Mouse (Mus musculus) neutrophil, adult 5-6 weeks (primary cell): ENCODE measurements around the gene Gm5127. TPM values are rescaled to one million over a fixed set of nuclear protein-coding genes. Genes with fewer than 3 reads are reported as not detected.

Experiments
- ATAC-seq: fragments of 151-379, 151-347 bp; 2 replicates; pipeline ENCODE4 v1.8.0; 2017; ENCODE audit warnings: mild to moderate bottlenecking, moderate TSS enrichment; ENCODE audit not compliant: insufficient number of reproducible peaks, poor library complexity, low FRiP score, severe bottlenecking; ENCODE audit errors: extremely low read depth
- total RNA-seq: library from RNA; stranded (forward); fragments of 200-1000 nt; gene quantifications from 2 replicates; pipeline ENCODE4 v1.2.3, GENCODE M21; 2017

Gene Gm5127
- 1.3 and 1.8 TPM in 2 replicates for total RNA-seq

GRCm38 (mm10) chrX:106582886-106583285, at the start of gene Gm5127:
Gene Gm5127, plus strand, starts transcription at chrX:106583186.
- no peak for ATAC-seq

- no peak for ATAC-seq
These were observed 46.6 kb upstream of the Gm5127 start for GRCm38 (mm10) chrX:106536359-106536758.

GRCm38 (mm10) chrX:106555457-106555856, 27.5 kb upstream of the Gm5127 start:
- no peak for ATAC-seq

- ATAC-seq = no peak
These were observed 4.0 kb upstream of the Gm5127 start for GRCm38 (mm10) chrX:106578966-106579365.

GRCm38 (mm10) chrX:106580410-106580809, 2.6 kb upstream of the Gm5127 start:
- no peak for ATAC-seq

GRCm38 (mm10) chrX:106582197-106582596, 789 bp upstream of the Gm5127 start:
- no peak for ATAC-seq

GRCm38 (mm10) chrX:106593914-106594313, 10.9 kb downstream of the Gm5127 start:
- no peak for ATAC-seq

GRCm38 (mm10) chrX:106595904-106596303, 12.9 kb downstream of the Gm5127 start:
- peak; percentile 69 for ATAC-seq

- ATAC-seq = no peak
These were observed 19.7 kb downstream of the Gm5127 start for GRCm38 (mm10) chrX:106602574-106603258.

- ATAC-seq = 0 out of 2 replicates have a peak, but pooled peaks have one; percentile 41
These were observed 20.4 kb downstream of the Gm5127 start, which contains the start of gene Cysltr1 for GRCm38 (mm10) chrX:106603386-106603785. Gene Cysltr1, minus strand, starts transcription at chrX:106603679.

GRCm38 (mm10) chrX:106622512-106622911, 39.5 kb downstream of the Gm5127 start:
- ATAC-seq = no peak

GRCm38 (mm10) chrX:106623667-106624066, 40.7 kb downstream of the Gm5127 start:
- ATAC-seq = peak; percentile 79

GRCm38 (mm10) chrX:106628514-106628913, 45.5 kb downstream of the Gm5127 start:
- ATAC-seq = peak; percentile 71; the same call in 1 of the 2 replicates

GRCm38 (mm10) chrX:106633543-106633942, 50.6 kb downstream of the Gm5127 start:
- no peak for ATAC-seq

GRCm38 (mm10) chrX:106634799-106635541, 52.0 kb downstream of the Gm5127 start:
- ATAC-seq = peak; percentile 82

GRCm38 (mm10) chrX:106662101-106662500, 79.1 kb downstream of the Gm5127 start:
- ATAC-seq = no peak

GRCm38 (mm10) chrX:106704590-106704989, 121.6 kb downstream of the Gm5127 start:
- 0 out of 2 replicates have a peak, but pooled peaks have one; percentile 30 for ATAC-seq

GRCm38 (mm10) chrX:106717160-106717559, 134.2 kb downstream of the Gm5127 start:
- peak; percentile 55; the same call in 1 of the 2 replicates for ATAC-seq

GRCm38 (mm10) chrX:106742241-106742640, 159.3 kb downstream of the Gm5127 start:
- ATAC-seq = no peak

GRCm38 (mm10) chrX:106755272-106755671, 172.3 kb downstream of the Gm5127 start:
- ATAC-seq = no peak
